Mouse (Mus musculus): ENCODE data around the gene Cbfa2t2. TPM values are rescaled to one million over a fixed set of nuclear protein-coding genes. Genes with fewer than 3 reads are reported as not detected.

Gene Cbfa2t2
- polyA plus RNA-seq, 1 experiment from 2014 or later, result 37.6 TPM

- peak; percentile 93 for ATAC-seq (ENCODE audit: insufficient number of reproducible peaks, low FRiP score)
- Histone ChIP-seq H3K27me3 (replicated peaks) (no peaks in the 10 kb centered on the region), H3K27ac (ENCODE audit: poor library complexity, severe bottlenecking) (peak within 1 kb of the TSS; percentile 73), H3K4me2 (peak within 1 kb of the TSS; percentile 76), H3K4me1 (replicated peaks) (peaks cover 42% of the 10 kb centered on the region), H3K36me3 (no peaks in the 10 kb centered on the region), H3K9ac (peak within 1 kb of the TSS; percentile 91), H3K9me3 (replicated peaks) (no peaks in the 10 kb centered on the region), H3K4me3 (peak within 1 kb of the TSS; percentile 83)
- WGBS, result 2% methylated on average over 83 of the region's 84 CpGs
These were observed 28.4 kb upstream of the Cbfa2t2 start, which contains the start of gene Snta1 for GRCm38 (mm10) chr2:154407643-154408445. Gene Snta1 (minus strand): TSS chr2:154408099.

DNA sequence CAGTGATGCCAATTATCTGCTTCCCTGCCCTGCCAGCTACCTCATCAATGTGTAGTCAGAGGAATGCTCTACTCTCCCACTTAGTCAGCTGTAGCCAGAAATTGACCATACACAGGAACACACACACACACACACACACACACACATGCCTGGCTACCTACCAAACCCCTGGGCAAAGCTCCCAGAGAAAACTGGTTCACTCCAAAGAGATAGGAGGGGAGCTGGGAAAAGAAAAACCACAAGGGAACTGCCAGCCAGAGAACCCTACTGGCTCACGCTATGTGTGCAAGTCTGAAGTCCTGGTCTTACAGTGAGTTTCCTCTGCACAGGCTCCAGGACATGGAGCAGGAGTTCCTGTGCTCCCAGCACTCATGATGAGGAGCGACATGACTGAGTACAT lies 25.9 kb upstream of the Cbfa2t2 start:
- Histone ChIP-seq H3K4me3 (no peak overlapping the region), H3K27me3 (replicated peaks) (no peaks in the 10 kb centered on the region), H3K4me1 (replicated peaks) (peaks cover 23% of the 10 kb centered on the region), H3K4me2 (no peak overlapping the region), H3K9ac (no peak overlapping the region), H3K9me3 (replicated peaks) (no peaks in the 10 kb centered on the region), H3K27ac (ENCODE audit: poor library complexity, severe bottlenecking) (no peak overlapping the region), H3K36me3 (no peaks in the 10 kb centered on the region)
- no peak for ATAC-seq (ENCODE audit: insufficient number of reproducible peaks, low FRiP score)
- 62% methylated on average over 2 of the region's 2 CpGs for WGBS

DNA sequence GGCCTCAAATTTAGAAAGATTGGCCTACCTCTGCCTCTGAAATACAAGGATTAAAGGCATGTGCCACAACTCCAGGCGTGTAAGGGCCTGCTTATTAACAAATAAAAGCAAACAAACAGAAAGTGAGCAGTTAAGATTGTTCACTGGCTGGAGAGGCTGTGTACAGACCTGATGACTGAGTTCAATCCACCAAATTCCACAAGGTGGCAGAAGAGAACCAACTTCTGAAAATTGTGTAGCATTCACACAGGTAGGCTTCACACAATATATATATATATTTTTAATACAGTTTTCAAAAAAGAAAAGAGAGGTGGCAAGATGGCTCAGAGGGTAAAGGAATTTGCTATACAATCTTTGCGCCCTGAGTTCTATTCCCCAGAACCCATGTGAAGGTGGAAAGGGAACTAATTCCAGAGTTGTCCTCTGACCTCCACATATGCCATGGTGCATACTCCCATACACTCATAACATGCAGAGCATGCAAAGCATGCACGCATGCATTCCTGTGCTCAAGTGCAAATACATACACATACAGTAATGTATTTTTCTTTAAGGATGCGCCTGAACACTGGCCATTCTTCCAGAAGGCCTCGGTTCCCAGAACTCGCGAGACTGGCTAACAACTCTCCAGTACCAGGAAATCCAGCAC lies 24.1 kb upstream of the Cbfa2t2 start:
- Histone ChIP-seq H3K27me3 (replicated peaks) (no peaks in the 10 kb centered on the region), H3K4me2 (no peak overlapping the region), H3K9ac (no peak overlapping the region), H3K4me1 (replicated peaks) (peaks cover 13% of the 10 kb centered on the region), H3K4me3 (no peak overlapping the region), H3K27ac (ENCODE audit: poor library complexity, severe bottlenecking) (no peak overlapping the region), H3K9me3 (replicated peaks) (no peaks in the 10 kb centered on the region), H3K36me3 (no peaks in the 10 kb centered on the region)
- ATAC-seq (ENCODE audit: insufficient number of reproducible peaks, low FRiP score), result no peak
- WGBS, result 63% methylated on average over 7 of the region's 7 CpGs

GRCm38 (mm10) chr2:154417107-154417506 lies 19.2 kb upstream of the Cbfa2t2 start:
- no peak overlapping the region for H3K4me2 ChIP-seq
- WGBS, result 11% methylated on average over 3 of the region's 3 CpGs
- ATAC-seq (ENCODE audit: insufficient number of reproducible peaks, low FRiP score), result no peak
- H3K4me3 ChIP-seq, result no peak overlapping the region
- no peaks in the 10 kb centered on the region for H3K36me3 ChIP-seq
- no peak overlapping the region for H3K27ac ChIP-seq (ENCODE audit: poor library complexity, severe bottlenecking)
- no peaks in the 10 kb centered on the region for H3K9me3 ChIP-seq (replicated peaks)
- H3K4me1 ChIP-seq (replicated peaks), result no peaks in the 10 kb centered on the region
- no peak overlapping the region for H3K9ac ChIP-seq
- no peaks in the 10 kb centered on the region for H3K27me3 ChIP-seq (replicated peaks)

- Histone ChIP-seq H3K36me3 (no peaks in the 10 kb centered on the region), H3K4me3 (no peak overlapping the region), H3K4me2 (no peak overlapping the region), H3K9me3 (replicated peaks) (no peaks in the 10 kb centered on the region), H3K9ac (no peak overlapping the region), H3K27me3 (replicated peaks) (no peaks in the 10 kb centered on the region), H3K4me1 (replicated peaks) (no peaks in the 10 kb centered on the region), H3K27ac (ENCODE audit: poor library complexity, severe bottlenecking) (no peak overlapping the region)
- 84% methylated on average over 7 of the region's 7 CpGs for WGBS
- ATAC-seq (ENCODE audit: insufficient number of reproducible peaks, low FRiP score), result no peak
These were observed 18.3 kb upstream of the Cbfa2t2 start for GRCm38 (mm10) chr2:154418001-154418400.

DNA sequence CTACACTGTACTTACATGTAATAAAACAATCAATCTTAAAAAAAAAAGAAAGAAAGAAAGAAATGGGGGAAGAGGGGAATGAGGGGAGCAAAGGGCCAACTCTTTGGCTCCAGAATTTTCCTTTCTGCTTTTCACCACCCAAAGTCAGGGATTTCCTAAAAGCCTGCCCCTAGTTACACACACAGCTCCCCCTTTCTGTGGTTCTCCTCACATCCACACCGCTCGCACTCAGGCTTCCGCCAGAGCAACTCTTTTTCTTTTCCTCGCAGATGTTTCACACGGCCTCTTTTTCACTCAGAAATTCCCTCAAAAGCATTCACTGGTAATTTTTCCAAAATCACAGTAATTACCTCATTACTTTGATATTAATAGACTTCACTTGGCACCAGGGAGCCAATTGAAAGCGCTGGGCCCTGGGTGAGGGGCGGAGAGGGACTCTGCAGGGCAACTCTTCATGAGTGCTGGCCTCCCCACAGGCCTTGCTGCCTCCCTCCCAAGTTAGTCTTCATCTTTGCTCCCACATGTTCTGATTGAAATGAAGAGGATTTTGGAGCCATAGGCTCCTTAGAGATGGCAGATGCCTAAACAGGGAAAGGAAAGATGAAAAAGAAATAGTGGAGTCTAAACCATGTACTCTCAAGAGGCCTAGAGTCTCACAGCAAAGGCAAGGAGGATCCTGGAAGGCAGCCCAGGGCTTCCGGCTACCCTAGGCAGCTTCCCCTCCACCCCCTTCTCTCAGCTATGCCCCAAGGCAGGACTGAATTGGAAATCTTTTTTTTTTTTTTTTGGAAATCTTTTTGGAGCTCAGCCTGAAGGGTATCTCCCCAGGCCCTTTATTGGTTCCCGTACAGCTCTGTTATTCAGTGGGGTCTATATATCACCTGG lies 16.4 kb upstream of the Cbfa2t2 start:
- Histone ChIP-seq H3K27me3 (replicated peaks) (no peaks in the 10 kb centered on the region), H3K27ac (ENCODE audit: poor library complexity, severe bottlenecking) (no peak overlapping the region), H3K36me3 (no peaks in the 10 kb centered on the region), H3K9ac (no peak overlapping the region), H3K4me2 (no peak overlapping the region), H3K9me3 (replicated peaks) (no peaks in the 10 kb centered on the region), H3K4me3 (no peak overlapping the region), H3K4me1 (replicated peaks) (no peaks in the 10 kb centered on the region)
- WGBS, result 84% methylated on average over 9 of the region's 9 CpGs
- ATAC-seq (ENCODE audit: insufficient number of reproducible peaks, low FRiP score), result no peak

- H3K36me3 ChIP-seq, result no peaks in the 10 kb centered on the region
- no peak for ATAC-seq (ENCODE audit: insufficient number of reproducible peaks, low FRiP score)
- H3K4me3 ChIP-seq, result no peak overlapping the region
- no peak overlapping the region for H3K9ac ChIP-seq
- 47% methylated on average over 7 of the region's 7 CpGs for WGBS
- H3K9me3 ChIP-seq (replicated peaks), result 0 out of 2 replicates have a peak, but pooled peaks cover 3% of the 10 kb centered on the region
- H3K27me3 ChIP-seq (replicated peaks), result no peaks in the 10 kb centered on the region
- no peak overlapping the region for H3K27ac ChIP-seq (ENCODE audit: poor library complexity, severe bottlenecking)
- H3K4me2 ChIP-seq, result no peak overlapping the region
- no peaks in the 10 kb centered on the region for H3K4me1 ChIP-seq (replicated peaks)
These were observed 15.1 kb upstream of the Cbfa2t2 start for GRCm38 (mm10) chr2:154420942-154421731.

GRCm38 (mm10) chr2:154422181-154422580 lies 14.1 kb upstream of the Cbfa2t2 start:
- no peaks in the 10 kb centered on the region for H3K36me3 ChIP-seq
- H3K27me3 ChIP-seq (replicated peaks), result no peaks in the 10 kb centered on the region
- no peak overlapping the region for H3K27ac ChIP-seq (ENCODE audit: poor library complexity, severe bottlenecking)
- no peak overlapping the region for H3K4me2 ChIP-seq
- H3K9me3 ChIP-seq (replicated peaks), result 0 out of 2 replicates have a peak, but pooled peaks cover 3% of the 10 kb centered on the region
- peaks cover 4% of the 10 kb centered on the region; the same call in 1 of the 2 replicates for H3K4me1 ChIP-seq (replicated peaks)
- ATAC-seq (ENCODE audit: insufficient number of reproducible peaks, low FRiP score), result no peak
- no peak overlapping the region for H3K4me3 ChIP-seq
- H3K9ac ChIP-seq, result no peak overlapping the region
- 74% methylated on average over 5 of the region's 5 CpGs for WGBS

DNA sequence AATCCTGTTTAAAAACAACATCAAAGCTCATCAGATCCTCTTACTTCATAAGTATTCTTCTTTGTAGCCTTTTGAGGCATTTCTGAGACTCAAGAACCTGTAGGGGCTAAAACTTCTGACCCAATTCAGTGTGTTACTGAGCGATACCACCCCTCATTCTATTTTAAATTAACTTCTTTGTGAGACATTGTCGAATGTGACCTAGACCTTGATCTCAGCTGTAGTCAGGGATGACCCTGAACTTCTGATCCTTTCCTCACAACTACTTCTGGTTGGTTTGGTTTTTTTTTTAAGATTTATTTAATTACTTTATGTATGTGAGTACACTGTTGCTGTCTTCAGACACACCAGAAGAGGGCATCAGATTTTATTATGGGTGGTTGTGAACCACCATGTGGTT lies 12.7 kb upstream of the Cbfa2t2 start:
- H3K9me3 ChIP-seq (replicated peaks), result 0 out of 2 replicates have a peak, but pooled peaks cover 3% of the 10 kb centered on the region
- ATAC-seq (ENCODE audit: insufficient number of reproducible peaks, low FRiP score), result no peak
- H3K36me3 ChIP-seq, result no peaks in the 10 kb centered on the region
- H3K4me2 ChIP-seq, result no peak overlapping the region
- H3K4me3 ChIP-seq, result no peak overlapping the region
- H3K4me1 ChIP-seq (replicated peaks), result peaks cover 15% of the 10 kb centered on the region
- no peak overlapping the region for H3K27ac ChIP-seq (ENCODE audit: poor library complexity, severe bottlenecking)
- H3K27me3 ChIP-seq (replicated peaks), result peaks cover 10% of the 10 kb centered on the region
- no peak overlapping the region for H3K9ac ChIP-seq
- 85% methylated on average over 2 of the region's 2 CpGs for WGBS

DNA sequence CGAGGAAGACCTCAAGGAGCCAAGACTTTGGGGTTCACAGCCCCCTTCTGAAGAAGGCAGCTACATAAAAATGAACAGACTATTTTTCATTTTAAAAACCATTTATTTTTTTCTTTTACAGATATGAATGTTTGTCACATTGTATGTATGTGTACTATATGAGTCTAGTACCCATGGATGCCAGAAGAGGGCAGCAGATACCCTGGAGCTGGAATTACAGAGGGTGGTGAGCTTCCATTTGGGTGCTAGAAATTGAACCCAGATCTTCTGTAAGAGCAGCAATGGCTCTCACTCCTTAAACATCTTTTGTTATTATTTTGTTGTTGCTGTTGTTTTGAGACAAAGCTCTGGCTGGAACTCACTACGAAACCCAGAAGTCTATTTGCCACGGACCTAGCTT lies 10.8 kb upstream of the Cbfa2t2 start:
- H3K36me3 ChIP-seq, result no peaks in the 10 kb centered on the region
- no peak overlapping the region for H3K9ac ChIP-seq
- no peak overlapping the region for H3K4me2 ChIP-seq
- ATAC-seq (ENCODE audit: insufficient number of reproducible peaks, low FRiP score), result no peak
- peaks cover 15% of the 10 kb centered on the region for H3K4me1 ChIP-seq (replicated peaks)
- H3K27me3 ChIP-seq (replicated peaks), result peaks cover 21% of the 10 kb centered on the region
- 0 out of 2 replicates have a peak, but pooled peaks cover 3% of the 10 kb centered on the region for H3K9me3 ChIP-seq (replicated peaks)
- 84% methylated on average over 3 of the region's 3 CpGs for WGBS
- no peak overlapping the region for H3K4me3 ChIP-seq
- no peak overlapping the region for H3K27ac ChIP-seq (ENCODE audit: poor library complexity, severe bottlenecking)
